Mouse (Mus musculus) layer of hippocampus, postnatal 36 days (tissue): Measurements from ENCODE around the gene Dnajc5g. TPM values are rescaled to one million over a fixed set of nuclear protein-coding genes. Genes with fewer than 3 reads are reported as not detected.
A peak's percentile ranks its signal among the peaks of the same experiment; 100 is the strongest.

Source experiments
- DNase-seq, 2 experiments: peaks; one replicate each; pipeline ENCODE4 v3.0.0; 2022
- total RNA-seq, 2 experiments: library from RNA; stranded (reverse); gene quantifications; 2 replicates each; pipeline ENCODE4 v1.2.3; 2021

The Dnajc5g gene
- total RNA-seq = not detected

- no peak for DNase-seq
Observed at GRCm38 (mm10) chr5:31105814-31106335, at the start of gene Dnajc5g. Gene Dnajc5g (plus strand): TSS chr5:31106285.

GRCm38 (mm10) chr5:31069810-31070209 is 36.3 kb upstream of the Dnajc5g start:
- DNase-seq = no peak

- DNase-seq = no peak
Observed at GRCm38 (mm10) chr5:31071059-31071458, 35.0 kb upstream of the Dnajc5g start.

GRCm38 (mm10) chr5:31071821-31072220 is 34.3 kb upstream of the Dnajc5g start:
- DNase-seq = no peak

GRCm38 (mm10) chr5:31073176-31073575 is 32.9 kb upstream of the Dnajc5g start:
- DNase-seq = no peak

GRCm38 (mm10) chr5:31076346-31076745 is 29.7 kb upstream of the Dnajc5g start:
- DNase-seq = no peak

- peak; percentile 54 to 59 for DNase-seq
Observed at GRCm38 (mm10) chr5:31080059-31080794, 25.9 kb upstream of the Dnajc5g start.

- DNase-seq = no peak
Observed at GRCm38 (mm10) chr5:31080795-31081164, 25.3 kb upstream of the Dnajc5g start.

- DNase-seq = no peak
Observed at GRCm38 (mm10) chr5:31081386-31081785, 24.7 kb upstream of the Dnajc5g start.

GRCm38 (mm10) chr5:31082355-31082754 is 23.7 kb upstream of the Dnajc5g start:
- DNase-seq = peak; percentile 39 to 47

- DNase-seq = no peak
Observed at GRCm38 (mm10) chr5:31082935-31083625, 23.0 kb upstream of the Dnajc5g start.

- DNase-seq = no peak
Observed at GRCm38 (mm10) chr5:31083949-31084348, 22.1 kb upstream of the Dnajc5g start.

- DNase-seq = no peak
Observed at GRCm38 (mm10) chr5:31086606-31087005, 19.5 kb upstream of the Dnajc5g start.

- no peak for DNase-seq
Observed at GRCm38 (mm10) chr5:31087131-31087530, 19.0 kb upstream of the Dnajc5g start.

GRCm38 (mm10) chr5:31092231-31092975 is 13.7 kb upstream of the Dnajc5g start:
- peak; percentile 48 to 51 for DNase-seq

GRCm38 (mm10) chr5:31093151-31094041 is 12.7 kb upstream of the Dnajc5g start:
- DNase-seq = peak; percentile 60 to 62

GRCm38 (mm10) chr5:31094100-31094798 is 11.8 kb upstream of the Dnajc5g start:
- DNase-seq = no peak

GRCm38 (mm10) chr5:31094799-31095691 is 11.0 kb upstream of the Dnajc5g start:
- DNase-seq = peak; percentile 33 to 44

- no peak for DNase-seq
Observed at GRCm38 (mm10) chr5:31095711-31096480, 10.2 kb upstream of the Dnajc5g start.
